Mouse (Mus musculus) lung, postnatal 0 days (tissue): ENCODE measurements around the gene Ggta1.

Source experiments
- CTCF ChIP-seq: IDR thresholded peaks from 2 replicates; pipeline ENCODE4 v1.5.1; 2016; ENCODE audit warnings: antibody characterized with exemption, mild to moderate bottlenecking
- EP300 ChIP-seq: IDR thresholded peaks from 2 replicates; pipeline ENCODE4 v1.6.1; 2016; ENCODE audit warnings: antibody characterized with exemption, mild to moderate bottlenecking, control low read depth

GRCm38 (mm10) chr2:35451484-35452050, 11.5 kb downstream of the Ggta1 start:
- TF ChIP-seq CTCF: no peak
- TF ChIP-seq EP300: no peak
